Mouse (Mus musculus) kidney, adult 8-10 months (tissue): ENCODE measurements around the gene Synj2.
"Not testable (repeated sequence)": the region's sequence is repeated elsewhere in the genome, so short reads cannot be mapped to it uniquely, and the experiment has no call there.

ENCODE experiments used
- DNase-seq, 2 experiments: peaks; one replicate each; pipeline ENCODE4 v3.0.0; 2022

Gene Synj2

GRCm38 (mm10) chr17:6003661-6004060 lies 62.6 kb downstream of the Synj2 start:
- DNase-seq: no peak

- no peak for DNase-seq
Measured at GRCm38 (mm10) chr17:6005246-6005637, 64.2 kb downstream of the Synj2 start.

GRCm38 (mm10) chr17:6005638-6006471 lies 64.8 kb downstream of the Synj2 start:
- peak; percentile 58 to 81 for DNase-seq

- DNase-seq: no peak
Measured at GRCm38 (mm10) chr17:6007101-6007780, 66.2 kb downstream of the Synj2 start.

- DNase-seq: no peak
Measured at GRCm38 (mm10) chr17:6007902-6008301, 66.8 kb downstream of the Synj2 start.

GRCm38 (mm10) chr17:6008590-6008989 lies 67.5 kb downstream of the Synj2 start:
- DNase-seq: no peak

- no peak for DNase-seq
Measured at GRCm38 (mm10) chr17:6009606-6010005, 68.5 kb downstream of the Synj2 start.

- DNase-seq: no peak
Measured at GRCm38 (mm10) chr17:6013079-6013478, 72.0 kb downstream of the Synj2 start.

GRCm38 (mm10) chr17:6014985-6015384 lies 73.9 kb downstream of the Synj2 start:
- no peak for DNase-seq

- DNase-seq: no peak
Measured at GRCm38 (mm10) chr17:6016213-6016780, 75.2 kb downstream of the Synj2 start.

- no peak for DNase-seq
Measured at GRCm38 (mm10) chr17:6017268-6017667, 76.2 kb downstream of the Synj2 start.

- peak in 1 of 2 experiments; percentile 26 for DNase-seq
Measured at GRCm38 (mm10) chr17:6018348-6018747, 77.3 kb downstream of the Synj2 start.

- peak in 1 of 2 experiments; percentile 46 for DNase-seq
Measured at GRCm38 (mm10) chr17:6019776-6020175, 78.7 kb downstream of the Synj2 start.

- no peak for DNase-seq
Measured at GRCm38 (mm10) chr17:6020636-6021035, 79.6 kb downstream of the Synj2 start.

- DNase-seq: not testable (repeated sequence)
Measured at GRCm38 (mm10) chr17:6021374-6021789, 80.3 kb downstream of the Synj2 start.

- no peak for DNase-seq
Measured at GRCm38 (mm10) chr17:6025831-6026230, 84.8 kb downstream of the Synj2 start.

- no peak for DNase-seq
Measured at GRCm38 (mm10) chr17:6035661-6036060, 94.6 kb downstream of the Synj2 start.

- DNase-seq: peak; percentile 59 to 64
Measured at GRCm38 (mm10) chr17:6036458-6036857, 95.4 kb downstream of the Synj2 start.

- DNase-seq: no peak
Measured at GRCm38 (mm10) chr17:6036872-6037271, 95.8 kb downstream of the Synj2 start.

GRCm38 (mm10) chr17:6037507-6037906 lies 96.4 kb downstream of the Synj2 start:
- DNase-seq: no peak

GRCm38 (mm10) chr17:6052801-6053200 lies 111.7 kb downstream of the Synj2 start:
- no peak for DNase-seq

- peak; percentile 47 to 73 for DNase-seq
Measured at GRCm38 (mm10) chr17:6054934-6055355, 113.9 kb downstream of the Synj2 start.

GRCm38 (mm10) chr17:6062793-6063192 lies 121.7 kb downstream of the Synj2 start:
- DNase-seq: no peak

GRCm38 (mm10) chr17:6063532-6063931 lies 122.5 kb downstream of the Synj2 start:
- peak in 1 of 2 experiments; percentile 5 for DNase-seq
